Mouse (Mus musculus): ENCODE results near the gene Foxj1. TPM values are rescaled to one million over a fixed set of nuclear protein-coding genes. Genes with fewer than 3 reads are reported as not detected.

Foxj1 gene
- total and polyA plus RNA-seq, 3 experiments = 0.26 to 3.0 (median 2.6) TPM

DNA sequence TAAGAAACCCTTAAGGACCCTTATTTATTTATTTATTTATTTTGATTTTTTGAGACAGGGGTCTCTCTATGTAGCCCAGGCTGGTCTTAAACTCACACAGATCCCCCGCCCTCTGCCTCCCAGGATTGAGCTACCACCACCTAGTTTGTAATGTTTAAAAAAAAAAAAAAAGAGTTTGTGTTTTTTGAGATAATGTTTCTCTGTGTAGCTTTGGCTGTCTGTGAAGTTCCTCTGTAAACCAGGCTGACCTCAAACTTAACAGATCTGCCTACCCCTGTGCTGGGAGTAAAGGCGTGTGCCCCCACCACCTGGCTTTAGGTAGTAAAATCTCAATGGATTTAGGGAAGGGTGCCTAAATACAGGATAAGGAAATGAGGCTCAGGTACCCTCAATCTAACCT is 30.9 kb upstream of the Foxj1 start:
- Histone ChIP-seq H3K27me3 (replicated peaks) (no peaks in the 10 kb centered on the region), H3K9ac (ENCODE audit: insufficient read depth, low read depth) (no peak overlapping the region), H3K79me2 (replicated peaks; ENCODE audit: control insufficient read depth, extremely low read depth, insufficient read depth, poor library complexity, severe bottlenecking) (no peaks in the 10 kb centered on the region), H3K27ac (ENCODE audit: insufficient read depth, low read depth) (no peak overlapping the region), H3K4me1 (ENCODE audit: control insufficient read depth in 1 of 2, insufficient read depth in 2 of 2) (peaks cover 40 to 56% of the 10 kb centered on the region in 2 experiments), H3K36me3 (replicated peaks in 1 of 2; ENCODE audit: control insufficient read depth in 1 of 2, insufficient read depth in 1 of 2, low read length in 1 of 2) (peaks cover 3% of the 10 kb centered on the region in 2 experiments), H3K9me3 (replicated peaks; ENCODE audit: low read length) (no peaks in the 10 kb centered on the region), H3K4me3 (replicated peaks in 1 of 3; ENCODE audit: low read depth in 2 of 3, low read length in 2 of 3, poor library complexity in 1 of 3) (no peak overlapping the region), H3K4me2 (ENCODE audit: insufficient read depth, low read depth, poor library complexity, severe bottlenecking) (no peak overlapping the region)
- in situ Hi-C loops (cut with MboI; ENCODE audit: low pct_ligation_motif_present, low pct_unique_long_range_greater_than_20kb, low sequenced_read_pairs) = no loop called here
- no peak for TF ChIP-seq UBTF (IDR thresholded peaks at IDR 0.05; ENCODE audit: low read depth, low read length)
- TF ChIP-seq SMC3 (IDR thresholded peaks at IDR 0.05; ENCODE audit: low read depth, low read length) = no peak
- no peak for TF ChIP-seq BHLHE40 (IDR thresholded peaks at IDR 0.05; ENCODE audit: low read depth, low read length)
- no peak for TF ChIP-seq HCFC1 (IDR thresholded peaks at IDR 0.05; ENCODE audit: low read depth, low read length)
- no peak for TF ChIP-seq GABPA (IDR thresholded peaks at IDR 0.05; ENCODE audit: insufficient replicate concordance, low read depth, low read length)
- TF ChIP-seq EP300 (IDR thresholded peaks at IDR 0.05; ENCODE audit: low read length) = no peak
- TF ChIP-seq MAFK (IDR thresholded peaks at IDR 0.05; ENCODE audit: insufficient replicate concordance, low read length) = no peak
- no peak for TF ChIP-seq MYC (IDR thresholded peaks at IDR 0.05; ENCODE audit: low read depth, low read length)
- no peak for TF ChIP-seq TCF12 (IDR thresholded peaks at IDR 0.05; ENCODE audit: low read depth, low read length)
- no peak for TF ChIP-seq IRF4 (IDR thresholded peaks at IDR 0.05; ENCODE audit: low read depth, low read length)
- dilution Hi-C loops (cut with MboI; ENCODE audit: extremely low pct_ligation_motif_present, extremely low pct_unique_long_range_greater_than_20kb, low sequenced_read_pairs) = no loop called here
- DNase-seq (ENCODE audit: extremely low read depth) = no peak

DNA sequence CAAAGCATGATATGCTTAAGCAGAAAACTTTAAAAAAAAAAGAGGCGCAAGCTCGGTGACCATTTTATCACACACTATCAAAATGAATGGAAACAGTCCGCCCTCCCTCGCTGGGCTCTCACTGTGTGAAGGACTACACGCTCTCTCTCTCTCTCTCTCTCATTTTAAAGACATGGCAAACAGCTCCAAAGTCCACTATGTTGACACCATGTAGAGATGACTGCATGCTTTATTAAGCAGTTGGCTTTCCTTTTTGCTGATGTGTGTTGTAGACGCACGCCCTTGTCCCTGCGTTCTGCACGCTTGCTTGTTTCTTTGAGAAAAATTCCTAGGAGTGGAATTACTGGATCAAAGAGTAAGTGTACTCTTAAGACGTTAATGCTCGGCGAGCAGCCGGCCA is 30.2 kb upstream of the Foxj1 start:
- in situ Hi-C loops (cut with MboI; ENCODE audit: low pct_ligation_motif_present, low pct_unique_long_range_greater_than_20kb, low sequenced_read_pairs) (no loop called here), dilution Hi-C loops (cut with MboI; ENCODE audit: extremely low pct_ligation_motif_present, extremely low pct_unique_long_range_greater_than_20kb, low sequenced_read_pairs) (no loop called here)
- Histone ChIP-seq H3K4me1 (ENCODE audit: control insufficient read depth in 1 of 2, insufficient read depth in 2 of 2) (peaks cover 43 to 61% of the 10 kb centered on the region in 2 experiments), H3K36me3 (replicated peaks in 1 of 2; ENCODE audit: control insufficient read depth in 1 of 2, insufficient read depth in 1 of 2, low read length in 1 of 2) (peaks cover 3 to 10% of the 10 kb centered on the region in 2 experiments), H3K4me3 (replicated peaks in 1 of 3; ENCODE audit: low read depth in 2 of 3, low read length in 2 of 3, poor library complexity in 1 of 3) (no peak overlapping the region), H3K4me2 (ENCODE audit: insufficient read depth, low read depth, poor library complexity, severe bottlenecking) (no peak overlapping the region), H3K79me2 (replicated peaks; ENCODE audit: control insufficient read depth, extremely low read depth, insufficient read depth, poor library complexity, severe bottlenecking) (no peaks in the 10 kb centered on the region), H3K27me3 (replicated peaks) (no peaks in the 10 kb centered on the region), H3K9ac (ENCODE audit: insufficient read depth, low read depth) (no peak overlapping the region), H3K9me3 (replicated peaks; ENCODE audit: low read length) (no peaks in the 10 kb centered on the region), H3K27ac (ENCODE audit: insufficient read depth, low read depth) (no peak overlapping the region)
- no peak for DNase-seq (ENCODE audit: extremely low read depth)
- TF ChIP-seq NELFE (IDR thresholded peaks at IDR 0.05; ENCODE audit: low read depth, low read length) (no peak), KAT2A (IDR thresholded peaks at IDR 0.05; ENCODE audit: insufficient replicate concordance, low read length) (no peak), MEF2A (IDR thresholded peaks at IDR 0.05; ENCODE audit: borderline replicate concordance, low read depth, low read length) (no peak), CTCF (conservative IDR thresholded peaks at IDR 0.05 in 1 of 2, IDR thresholded peaks at IDR 0.05 in 1 of 2; ENCODE audit: low read depth in 2 of 2, low read length in 2 of 2) (no peak), SMC3 (IDR thresholded peaks at IDR 0.05; ENCODE audit: low read depth, low read length) (no peak), EP300 (IDR thresholded peaks at IDR 0.05; ENCODE audit: low read length) (no peak), PAX5 (IDR thresholded peaks at IDR 0.05; ENCODE audit: low read length) (no peak), ELF1 (IDR thresholded peaks at IDR 0.05; ENCODE audit: low read depth, low read length) (no peak), MAZ (IDR thresholded peaks at IDR 0.05; ENCODE audit: low read depth, low read length) (no peak), MYC (IDR thresholded peaks at IDR 0.05; ENCODE audit: low read depth, low read length) (no peak), TCF12 (IDR thresholded peaks at IDR 0.05; ENCODE audit: low read depth, low read length) (no peak), MAX (IDR thresholded peaks at IDR 0.05; ENCODE audit: low read length) (no peak), ZNF384 (IDR thresholded peaks at IDR 0.05; ENCODE audit: low read depth, low read length) (no peak), ZKSCAN1 (IDR thresholded peaks at IDR 0.05; ENCODE audit: borderline replicate concordance, low read depth, low read length) (no peak), MAFK (IDR thresholded peaks at IDR 0.05; ENCODE audit: insufficient replicate concordance, low read length) (no peak), SIN3A (IDR thresholded peaks at IDR 0.05; ENCODE audit: low read length) (no peak), JUN (IDR thresholded peaks at IDR 0.05; ENCODE audit: insufficient read depth, low read depth, low read length) (no peak)

Measured in CH12.LX (cell line).